Mouse (Mus musculus) central nervous system, embryonic 14 days (tissue): ENCODE measurements around the gene Fgd4. TPM values are rescaled to one million over a fixed set of nuclear protein-coding genes. Genes with fewer than 3 reads are reported as not detected.

ENCODE experiments used
- polyA plus RNA-seq: library from polyadenylated mRNA; depleted of rRNA; stranded (reverse); fragments of >200 nt; gene quantifications from 2 replicates; pipeline ENCODE4 v1.2.3, GENCODE M21; 2012; rRNA removed

Fgd4 gene
- 10.6 and 14.1 TPM in 2 replicates for polyA plus RNA-seq

GRCm38 (mm10) chr16:16600461-16600860 is at the start of gene Fgd4:
Gene Fgd4, minus strand, starts transcription at chr16:16600549.

Other genes with a start within 250 kb of the Fgd4 start
- gene Dnm1l, start 241.6 kb downstream of the Fgd4 start, polyA plus RNA-seq, result 76.9 and 78.8 TPM in 2 replicates
- not detected in 2 replicates for gene Olfr19, start 75.9 kb upstream of the Fgd4 start, polyA plus RNA-seq
- gene Spag6l, start 228.9 kb upstream of the Fgd4 start, polyA plus RNA-seq, result 5.4 and 6.1 TPM in 2 replicates